Mouse (Mus musculus) megakaryocyte, embryonic 14.5 days (primary cell): ENCODE measurements at regions not wholly inside any gene's neighbourhood (a gene's known extent, or its start where the extent isn't known, plus 50 kb on each side); places are given as distances from the start of the nearest gene placed in this dataset.

ENCODE experiments used
- FLI1 ChIP-seq: IDR thresholded peaks from 2 replicates; pipeline ENCODE4 v1.6.1; 2012; ENCODE audit warnings: low read length, inconsistent platforms, mixed read lengths
- GATA1 ChIP-seq: IDR thresholded peaks from 3 replicates; pipeline ENCODE4 v1.6.1; 2012; ENCODE audit warnings: mixed read lengths, low read length, inconsistent platforms, borderline replicate concordance

DNA sequence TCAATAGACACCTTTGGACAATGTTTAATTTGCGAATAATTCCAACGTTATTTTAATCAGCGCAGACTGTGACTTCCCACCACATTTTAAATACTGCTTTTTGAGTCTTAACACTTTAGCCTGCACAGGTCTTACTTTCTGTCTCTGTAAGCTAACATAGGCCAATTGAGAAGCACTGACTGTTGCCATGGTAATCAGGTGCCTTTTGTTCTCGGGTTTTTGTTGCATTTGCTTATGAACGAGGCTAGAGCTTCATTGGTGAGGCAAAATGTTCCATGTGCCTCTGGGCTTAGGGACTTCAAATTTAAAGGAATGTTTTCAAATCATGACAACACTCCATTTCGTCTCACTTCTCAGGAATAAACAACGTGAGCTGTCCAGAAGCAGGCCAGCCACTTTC, 269.7 kb downstream of the Pdcd6ip start:
- TF ChIP-seq GATA1, result no peak
- no peak for TF ChIP-seq FLI1
